Mouse (Mus musculus) adrenal gland (tissue): Measurements from ENCODE around the gene Spem2.

ENCODE experiments used
- intact Hi-C: fragments of 180-260 bp; cut with DNase I; formaldehyde crosslinking; loops from one replicate; pipeline ENCODE4 v1.15.1; 2025

The Spem2 gene

DNA sequence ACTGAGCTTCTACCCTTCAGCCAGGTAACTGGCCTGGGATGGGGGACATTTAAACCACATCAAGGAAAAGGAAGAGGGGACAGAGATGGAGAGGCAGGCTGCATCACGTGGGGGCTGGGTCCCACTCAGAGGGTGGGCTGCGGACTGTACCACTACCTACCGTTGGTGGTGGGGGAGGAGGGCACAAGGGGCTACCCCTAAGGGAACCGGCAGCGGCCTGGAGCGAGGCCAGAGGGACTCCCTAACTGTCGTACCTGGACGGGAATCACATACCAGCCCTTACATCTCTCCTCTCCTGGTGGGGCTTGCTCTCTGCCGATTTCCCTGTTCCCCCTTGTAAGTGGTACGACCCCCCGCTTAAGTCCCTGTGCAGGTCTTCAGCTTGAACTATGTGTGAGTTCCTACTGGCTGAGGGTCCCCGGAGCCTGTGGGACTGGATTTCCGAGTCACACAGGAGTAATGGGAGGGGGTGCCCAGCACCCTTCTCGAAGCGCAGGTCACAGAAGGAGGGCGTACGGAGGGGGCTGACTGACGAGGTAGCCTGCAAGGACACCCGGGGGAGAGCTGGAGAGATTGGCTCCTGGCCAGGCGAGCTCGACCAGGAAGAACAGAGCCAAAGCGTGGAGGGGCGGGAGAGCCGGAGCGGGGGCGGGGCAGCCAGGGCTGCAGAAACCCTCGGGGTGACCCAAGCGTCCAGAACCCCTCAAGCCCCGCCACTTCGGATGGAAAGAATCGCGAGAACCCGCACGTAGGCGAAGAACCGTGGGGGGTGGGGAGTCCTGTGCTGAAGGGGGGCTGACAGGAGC, 17.7 kb downstream of the Spem2 start:
- intact Hi-C loops, result loop anchor here (5.0 kb wide), 2 partner anchors 33 to 37 kb away; partner anchors contain the start of genes Nlgn2, Tmem256 and Zbtb4

DNA sequence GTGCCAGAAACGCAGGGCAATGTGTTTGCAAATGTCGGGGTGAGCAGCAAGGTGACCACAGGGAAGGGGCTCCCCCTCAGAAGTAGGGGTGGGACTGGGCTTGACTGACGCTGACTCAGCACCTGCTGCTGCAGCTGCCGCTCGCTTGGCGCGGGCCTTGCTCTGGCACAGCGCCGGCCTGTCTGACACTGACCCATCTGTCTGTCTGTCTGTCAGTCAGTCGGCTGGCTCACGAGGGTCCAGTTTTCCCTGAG, 18.2 kb downstream of the Spem2 start:
- intact Hi-C loops, result loop anchor here (5.0 kb wide), 2 partner anchors 33 to 37 kb away; partner anchors contain the start of genes Nlgn2, Tmem256 and Zbtb4

DNA sequence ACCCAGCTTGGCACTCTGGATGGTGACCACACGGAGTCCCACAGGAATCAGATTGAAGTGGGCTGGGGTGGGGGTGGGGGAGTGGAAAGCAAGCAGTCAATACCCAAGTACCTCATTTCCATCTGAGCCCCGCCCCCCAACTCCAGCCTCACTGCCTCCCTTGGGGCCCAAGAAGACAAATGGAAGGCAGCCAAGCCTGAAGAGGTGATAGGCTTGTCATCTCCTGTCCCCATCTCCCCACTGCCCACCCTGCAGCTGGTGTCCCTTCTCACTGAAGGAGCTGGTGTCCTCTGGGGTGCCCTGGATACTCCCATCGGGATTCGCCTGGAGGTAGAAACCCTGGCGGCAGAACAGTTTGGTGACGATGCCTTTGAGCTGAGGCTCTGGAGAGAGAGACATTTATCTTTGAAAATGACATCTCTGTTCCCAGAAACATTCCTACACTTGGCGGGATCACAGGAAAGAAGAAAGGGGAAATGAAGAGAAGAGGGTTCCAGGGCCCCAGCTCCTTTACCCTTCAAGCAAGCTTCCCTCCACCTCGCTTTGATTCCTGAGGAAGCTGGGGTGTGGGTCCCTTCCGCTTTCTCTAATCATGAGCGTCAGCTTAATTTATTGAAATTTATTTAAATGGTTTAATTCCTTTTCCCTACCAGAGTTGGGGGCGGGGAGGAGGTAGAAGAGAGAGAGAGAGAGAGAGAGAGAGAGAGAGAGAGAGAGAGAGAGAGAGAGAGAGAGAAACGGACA, 18.7 kb downstream of the Spem2 start:
- intact Hi-C loops, result loop anchor here (5.0 kb wide), 2 partner anchors 32 to 38 kb away; partner anchors contain the start of genes Nlgn2, Tmem256 and Zbtb4

DNA sequence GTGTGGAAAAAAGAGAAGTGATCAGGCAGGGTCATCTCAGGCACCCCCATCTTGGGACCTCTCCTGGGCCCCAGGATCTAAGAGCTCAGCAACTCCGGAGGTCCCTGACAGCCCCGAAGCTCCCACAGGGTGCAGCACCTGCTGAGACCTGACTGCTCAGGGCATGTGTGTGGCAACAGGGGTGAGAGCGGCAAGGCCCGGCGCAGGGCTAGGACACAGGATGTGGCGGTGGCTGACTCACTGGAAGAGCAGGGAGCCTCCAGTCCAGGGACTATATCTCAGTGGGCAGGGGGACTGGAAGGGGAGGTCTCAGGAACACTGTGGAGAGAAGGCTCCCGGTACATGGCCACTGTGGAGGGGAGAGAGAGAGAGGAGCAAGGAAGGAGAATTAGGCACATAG, 20.3 kb downstream of the Spem2 start:
- intact Hi-C loops, result no loop called here

DNA sequence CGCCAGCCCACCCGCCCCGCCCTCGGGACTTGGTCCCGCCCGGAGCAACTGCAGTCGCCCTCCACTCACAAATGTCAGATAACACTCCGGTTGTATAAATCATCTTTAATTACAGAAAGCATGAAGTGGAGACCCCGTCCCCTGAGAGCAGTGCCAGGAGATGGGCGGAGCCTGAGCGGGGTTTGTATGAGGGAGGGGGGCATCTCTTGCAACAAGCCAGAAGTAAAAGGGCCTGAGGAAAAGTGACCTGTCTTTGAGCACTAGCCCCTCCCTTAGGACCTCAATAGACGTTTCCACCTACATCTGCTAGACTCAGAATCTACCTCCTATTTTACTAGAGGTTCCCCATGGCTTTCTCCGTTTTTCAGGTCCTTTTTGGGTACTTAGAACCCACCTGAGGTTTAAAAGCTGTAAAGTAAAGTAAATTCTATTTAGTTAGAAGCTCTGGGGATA, 22.3 kb downstream of the Spem2 start:
- intact Hi-C loops, result no loop called here

DNA sequence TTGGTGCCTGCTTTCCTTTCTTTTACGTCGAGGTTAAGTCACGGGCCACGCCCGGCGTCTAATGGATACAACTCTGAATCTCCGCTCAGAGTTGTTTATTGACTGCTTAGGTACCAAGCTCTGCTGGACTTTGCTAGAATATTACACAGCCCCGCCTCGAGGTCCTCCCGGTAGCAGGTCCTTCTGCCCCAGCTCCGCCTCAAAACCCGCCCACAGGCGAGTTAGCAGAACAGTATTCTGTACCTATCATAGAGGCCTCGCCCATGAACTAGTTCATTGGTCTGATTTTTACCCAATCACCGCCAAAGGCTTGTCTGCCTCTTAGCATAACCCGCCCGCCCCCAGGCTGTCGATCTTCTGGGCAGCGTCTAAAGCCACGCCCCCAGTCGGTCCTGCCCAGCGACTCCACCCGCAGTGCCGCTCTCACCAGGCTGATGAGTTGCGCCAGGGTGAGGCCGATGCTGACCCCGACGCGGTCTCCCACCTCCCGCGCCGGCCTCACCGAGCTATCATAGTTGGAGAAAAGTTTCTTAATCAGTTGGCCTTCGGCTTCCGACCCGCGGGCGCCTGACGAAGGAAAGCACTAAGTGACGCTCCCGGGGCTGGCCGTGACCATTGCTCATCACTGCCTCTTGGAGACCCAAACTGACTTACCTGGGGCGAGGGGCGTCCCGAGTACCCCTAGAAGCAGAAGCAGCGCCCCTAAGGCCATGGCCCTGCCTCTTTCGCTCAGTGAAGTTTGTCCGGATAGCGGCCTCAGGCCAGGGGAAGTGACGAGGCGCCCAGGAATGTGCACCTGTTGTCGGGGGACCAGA, 22.9 kb downstream of the Spem2 start, which contains the start of gene Chrnb1:
Gene Chrnb1 (minus strand): TSS at position 776 of the 815 bp plus-strand sequence.
- intact Hi-C loops, result no loop called here

DNA sequence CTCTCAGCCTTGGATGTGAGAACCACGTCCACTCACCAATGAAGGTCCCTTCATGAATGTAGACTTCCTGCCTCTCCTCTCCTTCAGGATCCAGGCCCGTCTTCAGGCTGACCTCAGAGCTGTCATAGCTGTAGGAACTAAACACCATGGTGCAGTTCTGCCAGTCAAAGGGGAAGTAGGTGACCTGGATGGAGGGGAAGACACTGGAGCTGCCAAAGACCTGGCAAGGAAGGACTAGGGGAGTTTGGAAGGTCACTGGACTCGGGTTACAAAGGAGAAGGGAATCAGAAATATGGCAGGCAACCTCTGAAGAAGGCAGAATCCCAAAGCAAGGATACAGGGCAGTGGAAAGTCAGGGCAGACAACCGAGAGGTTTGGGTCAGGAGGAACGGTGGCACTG, 24.8 kb downstream of the Spem2 start:
- intact Hi-C loops, result no loop called here

DNA sequence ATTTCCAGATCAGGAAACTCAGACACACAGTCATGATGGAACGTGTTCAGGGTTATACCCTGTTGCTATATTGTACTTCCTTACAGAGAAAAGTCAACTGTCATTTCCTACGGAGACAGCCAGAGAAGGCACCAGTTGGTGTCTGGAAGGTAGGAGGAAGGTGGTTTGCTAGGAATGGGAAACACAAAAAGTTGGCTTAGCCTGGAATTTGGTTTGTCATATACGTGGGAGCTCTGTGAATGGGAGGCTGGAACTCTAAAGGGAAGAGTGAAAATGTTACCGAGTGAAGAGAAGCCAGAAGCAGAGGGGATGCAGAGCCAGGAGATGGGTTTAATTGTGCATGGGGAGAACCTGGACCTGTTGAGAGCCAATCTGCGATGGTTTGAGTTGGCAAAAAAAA, 26.8 kb downstream of the Spem2 start:
- intact Hi-C loops, result no loop called here

DNA sequence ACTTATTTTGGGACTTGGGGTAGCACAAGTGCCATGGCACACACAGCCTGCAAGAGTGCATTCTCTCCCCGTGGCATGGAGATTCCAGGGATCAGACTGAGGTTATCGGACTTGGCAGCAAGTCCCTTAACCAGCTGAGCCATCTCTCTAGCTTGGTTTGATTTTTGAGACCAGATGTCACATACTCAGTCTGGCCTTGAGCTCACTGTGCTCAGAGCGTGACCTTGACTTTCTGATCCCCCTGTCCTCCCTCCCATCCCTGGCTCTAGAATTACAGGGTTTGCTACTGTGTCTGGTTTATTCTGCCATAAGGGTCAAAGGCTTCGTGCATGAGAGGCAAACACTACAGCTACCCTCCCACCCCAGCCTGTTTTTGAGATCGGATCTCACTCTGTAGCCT, 28.8 kb downstream of the Spem2 start:
- intact Hi-C loops, result no loop called here

DNA sequence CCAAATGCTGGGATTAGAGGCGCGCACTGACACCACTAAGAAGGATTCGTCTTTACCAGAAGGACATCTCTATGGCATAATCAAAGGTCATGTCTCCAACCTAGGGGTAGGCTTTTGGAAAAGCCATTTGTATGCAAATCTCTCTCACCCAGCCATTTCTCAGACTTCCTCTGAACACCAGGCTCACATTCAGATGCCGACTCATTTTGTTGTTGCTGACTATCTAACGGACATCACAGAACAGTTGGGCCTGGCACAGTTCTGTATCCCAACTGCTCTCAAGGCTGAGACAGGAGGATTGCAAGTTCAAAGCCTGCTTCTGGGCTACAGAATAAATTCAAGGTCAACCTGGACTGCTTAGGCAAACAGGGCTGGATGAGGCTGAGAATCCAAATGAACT, 31.0 kb downstream of the Spem2 start:
- intact Hi-C loops, result no loop called here

DNA sequence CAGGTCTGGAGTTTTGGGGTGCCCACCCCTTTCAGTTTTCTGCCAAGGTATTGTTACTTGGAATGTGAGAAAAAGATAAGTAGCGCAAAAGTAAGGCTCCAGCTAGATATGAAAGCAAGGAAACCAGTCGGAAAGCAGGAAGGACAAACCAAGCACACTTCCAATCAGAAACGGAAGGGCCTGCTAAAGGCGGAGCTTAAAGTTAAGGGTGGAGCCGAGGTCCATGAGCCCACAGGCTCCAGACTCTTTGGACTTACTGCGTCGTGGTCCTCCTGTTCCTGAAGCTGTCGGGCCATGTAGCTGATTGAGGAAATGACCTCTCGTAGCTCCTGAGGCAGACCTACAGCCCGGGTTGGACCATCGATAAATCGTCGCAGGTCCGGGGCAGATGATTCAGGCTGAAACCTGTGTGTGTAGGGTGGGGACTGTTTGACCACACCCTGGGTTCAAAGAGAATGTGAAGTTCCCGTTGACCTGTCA, 33.4 kb downstream of the Spem2 start:
- intact Hi-C loops, result no loop called here

DNA sequence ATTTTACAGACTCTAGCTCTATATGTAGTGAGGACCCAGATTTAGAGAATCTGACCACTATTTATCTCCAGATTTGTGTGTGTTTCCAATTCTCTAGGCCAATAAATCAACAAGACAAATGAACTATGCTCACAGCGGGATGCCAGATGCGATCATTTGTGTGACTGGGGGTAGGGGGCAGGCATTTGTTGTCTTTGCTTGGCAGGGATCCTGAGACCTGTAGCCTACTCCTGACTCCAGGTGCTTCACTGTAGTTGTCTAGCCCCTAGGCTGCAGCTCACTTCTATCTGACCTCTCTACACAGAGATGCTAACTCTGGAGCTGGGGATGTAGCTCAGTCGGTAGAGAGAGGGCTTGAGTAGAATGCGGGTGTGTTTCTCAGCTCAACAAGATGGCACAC, 36.4 kb downstream of the Spem2 start:
- intact Hi-C loops, result no loop called here

DNA sequence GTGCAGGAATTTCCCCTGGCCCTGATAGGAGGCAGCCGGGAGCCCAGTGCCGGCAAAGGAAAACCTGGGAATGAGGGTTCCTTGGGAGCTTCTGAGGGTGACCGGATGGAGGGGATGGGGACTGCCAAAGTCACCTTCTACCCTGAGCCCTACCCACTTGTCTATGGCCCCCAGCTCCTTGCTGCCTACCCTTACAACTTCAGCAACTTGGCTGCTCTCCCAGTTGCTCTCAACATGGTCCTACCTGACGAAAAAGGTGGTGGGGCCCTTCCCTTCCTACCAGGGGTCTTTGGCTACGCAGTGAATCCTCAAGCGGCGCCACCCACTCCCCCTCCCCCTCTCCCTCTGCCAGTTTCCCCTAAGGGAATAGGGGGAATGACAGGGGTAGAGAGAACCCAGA, 39.3 kb downstream of the Spem2 start:
- intact Hi-C loops, result no loop called here

DNA sequence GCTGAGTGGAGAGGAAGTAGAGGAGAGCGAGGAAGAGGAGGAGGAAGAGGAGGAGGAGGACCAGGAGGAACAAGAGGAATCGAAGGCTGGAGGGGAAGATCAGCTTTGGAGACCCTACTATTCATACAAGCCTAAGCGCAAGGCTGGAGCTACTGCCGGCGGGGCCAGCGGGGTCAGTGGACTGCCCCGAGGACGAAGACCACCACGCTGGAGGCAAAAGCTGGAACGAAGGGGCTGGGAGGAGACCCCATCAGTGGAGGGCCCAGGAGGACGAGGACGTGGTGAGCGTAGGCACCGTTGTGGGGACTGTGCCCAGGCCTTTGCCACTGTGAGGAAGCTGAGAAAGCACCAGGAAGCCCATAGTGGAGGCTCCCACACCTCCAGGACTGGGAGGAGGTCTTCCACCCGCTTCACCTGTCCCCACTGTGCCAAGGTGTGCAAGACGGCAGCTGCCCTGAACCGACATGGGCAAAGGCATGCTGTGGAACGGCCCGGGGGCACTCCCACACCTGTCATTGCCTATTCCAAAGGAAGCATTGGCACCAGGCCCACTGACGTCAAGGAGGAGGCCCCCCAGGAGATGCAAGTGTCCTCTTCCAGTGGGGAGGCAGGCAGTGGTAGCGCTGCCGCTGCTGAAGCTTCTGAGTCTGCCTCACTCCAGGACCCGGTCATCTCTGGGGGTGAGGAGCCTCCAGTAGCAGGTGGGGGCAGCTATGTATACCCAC, 39.8 kb downstream of the Spem2 start:
- intact Hi-C loops, result no loop called here

DNA sequence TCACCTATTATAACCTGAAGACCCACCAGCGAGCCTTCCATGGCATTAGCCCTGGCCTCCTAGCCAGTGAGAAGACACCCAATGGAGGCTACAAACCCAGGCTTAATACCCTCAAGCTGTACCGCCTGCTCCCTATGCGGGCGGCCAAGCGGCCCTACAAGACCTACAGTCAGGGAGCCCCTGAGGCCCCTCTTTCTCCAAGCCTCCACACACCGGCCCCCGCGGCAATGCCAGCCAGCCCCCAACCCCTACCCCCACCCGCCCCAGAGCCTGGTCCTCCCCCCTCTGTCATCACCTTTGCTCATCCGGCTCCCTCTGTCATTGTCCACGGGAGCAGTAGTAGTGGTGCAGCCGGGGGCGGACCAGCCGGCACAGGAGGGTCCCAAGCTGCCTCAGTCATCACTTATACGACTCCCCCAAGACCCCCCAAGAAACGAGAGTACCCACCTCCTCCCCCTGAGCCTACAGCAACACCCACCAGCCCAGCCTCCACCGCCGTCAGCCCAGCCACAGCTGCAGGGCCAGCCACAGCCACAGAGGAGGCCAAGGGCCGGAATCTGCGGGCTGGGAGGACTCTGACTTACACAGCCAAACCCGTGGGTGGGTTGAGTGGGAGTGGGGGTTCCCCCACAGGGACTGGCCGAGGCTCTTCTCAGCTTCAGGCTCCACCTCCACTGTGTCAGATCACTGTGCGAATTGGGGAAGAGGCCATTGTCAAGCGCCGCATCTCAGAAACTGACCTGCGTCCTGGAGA, 40.6 kb downstream of the Spem2 start:
- intact Hi-C loops, result no loop called here

DNA sequence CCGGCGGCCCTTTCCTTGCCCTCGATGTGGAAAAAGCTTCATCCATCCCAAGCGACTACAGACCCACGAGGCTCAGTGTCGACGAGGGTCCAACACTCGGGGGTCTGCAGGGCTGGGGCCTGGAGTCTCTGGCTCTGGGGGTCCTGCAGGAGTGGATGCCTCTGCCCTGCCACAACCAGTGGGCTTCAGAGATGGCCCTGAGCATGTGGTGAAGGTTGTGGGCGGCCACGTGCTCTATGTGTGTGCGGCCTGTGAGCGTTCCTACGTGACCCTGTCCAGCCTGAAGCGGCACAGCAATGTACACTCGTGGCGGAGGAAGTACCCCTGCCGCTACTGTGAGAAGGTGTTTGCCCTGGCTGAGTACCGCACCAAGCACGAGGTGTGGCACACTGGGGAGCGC, 41.8 kb downstream of the Spem2 start:
- intact Hi-C loops, result no loop called here

DNA sequence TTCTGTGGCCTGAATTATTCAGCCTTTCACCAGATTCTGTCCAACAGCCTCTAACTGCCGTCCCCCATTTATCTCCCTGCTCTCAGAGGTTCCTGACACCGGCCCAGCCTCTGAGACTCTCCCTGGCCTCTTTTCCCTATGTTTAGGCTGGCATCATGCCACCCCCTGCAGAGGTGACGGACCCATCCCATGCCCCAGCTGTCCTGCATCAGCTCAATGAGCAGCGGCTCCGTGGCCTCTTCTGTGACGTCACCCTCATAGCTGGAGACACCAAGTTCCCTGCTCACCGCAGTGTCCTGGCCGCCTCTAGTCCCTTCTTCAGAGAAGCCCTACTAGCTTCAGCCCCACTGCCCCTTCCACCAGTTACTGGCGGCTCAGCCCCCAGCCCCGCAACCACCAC, 42.5 kb downstream of the Spem2 start:
- intact Hi-C loops, result no loop called here

DNA sequence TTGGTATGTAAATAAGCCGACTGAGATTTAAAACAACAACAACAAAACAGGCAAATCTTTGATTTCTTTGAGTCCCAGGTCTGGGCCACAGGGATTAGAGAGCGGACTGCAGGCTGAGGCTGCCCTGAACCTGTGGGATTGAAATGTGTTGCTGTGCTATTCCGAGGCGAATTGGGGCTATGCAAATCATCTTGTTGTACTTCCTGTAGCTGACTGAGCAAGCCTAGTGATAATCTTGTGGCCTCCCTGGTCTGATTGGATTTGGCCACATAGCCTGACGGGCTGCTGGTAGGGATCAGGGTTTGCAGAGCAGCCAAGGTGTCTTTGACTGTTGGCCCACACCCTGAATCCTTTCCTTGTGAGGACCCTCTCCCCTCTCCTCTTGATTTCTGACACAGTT, 43.3 kb downstream of the Spem2 start:
- intact Hi-C loops, result no loop called here

DNA sequence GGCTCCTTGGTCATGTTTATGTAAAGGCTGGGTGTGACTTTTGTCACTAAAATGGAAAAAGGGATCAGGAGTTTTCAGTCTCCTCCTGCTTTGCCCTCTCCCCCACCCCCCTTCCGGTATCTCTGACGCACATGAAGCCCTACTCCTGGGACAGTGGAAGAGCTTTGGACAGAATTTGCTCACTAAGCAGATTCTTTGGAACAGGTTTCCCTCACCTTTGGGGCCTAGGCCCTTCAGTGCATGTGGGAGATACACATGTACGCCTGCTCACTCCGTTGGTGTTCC, 50.7 kb downstream of the Spem2 start:
- intact Hi-C loops, result loop anchor here (5.0 kb wide), 2 partner anchors 35 to 110 kb away; partner anchors contain the start of genes Fgf11 and Tmem95
